Comparison of ENCODE assay signal across 18 mouse cellular contexts in genomic region chr3:19810034-19810433, GRCm38 (mm10).
A peak's percentile ranks its signal among the peaks of the same experiment; 100 is the strongest.
DNase-seq lines count a peak whose midpoint lies in the region; ATAC-seq and TF ChIP-seq lines count a peak whose summit lies in the region.
"Had no signal": no experiment of that assay in that cellular context is flagged by ENCODE, and none has a peak within 500 bp of the region (broad histone marks: within the 10 kb centered on the region; RNA-seq: fewer than 3 reads in every experiment).

No protein-coding gene starts in this region.

- H3K27ac ChIP-seq in kidney, adult 2 months (ENCODE audit: insufficient read depth, low read depth, low read length), result no peak overlapping the region
- H3K27ac ChIP-seq: forebrain, embryonic 13.5 days; heart, adult 2 months; heart, embryonic 15.5 days; hindbrain, embryonic 10.5 days; hindbrain, embryonic 14.5 days had no signal

- H3K27me3 ChIP-seq in kidney, adult 2 months (replicated peaks; ENCODE audit: control insufficient read depth, insufficient read depth, low read length), result no peaks in the 10 kb centered on the region
- H3K27me3 ChIP-seq: forebrain, embryonic 13.5 days; heart, embryonic 15.5 days had no signal

- TF ChIP-seq POLR2A in kidney, adult 2 months (IDR thresholded peaks at IDR 0.05; ENCODE audit: low read depth, low read length), result no peak

- WGBS in kidney, adult 2 months, result 64% methylated on average over 3 of the region's 3 CpGs

- TF ChIP-seq CTCF in kidney, adult 2 months (conservative IDR thresholded peaks at IDR 0.05; ENCODE audit: insufficient read depth, insufficient read length, low read depth, low read length), result no peak

- no peak for ATAC-seq in megakaryocyte progenitor cell, adult 5-6 weeks (replicated peaks; ENCODE audit: poor library complexity)
- ATAC-seq: forebrain, embryonic 13.5 days; forebrain, postnatal 0 days had no signal

- no peak overlapping the region for H3K4me3 ChIP-seq in kidney, adult 2 months (ENCODE audit: insufficient read depth, low read depth, low read length)
- H3K4me3 ChIP-seq: forebrain, embryonic 13.5 days; heart, adult 2 months; heart, embryonic 15.5 days; hindbrain, embryonic 10.5 days had no signal

- peak; percentile 17 for DNase-seq in adrenal gland, adult 2 months
- no peak for DNase-seq in adrenal gland, adult 8-10 months
- DNase-seq in kidney, postnatal 10 days, result peak; percentile 30
- no peak for DNase-seq in kidney, adult 2 months
- peak; percentile 13 for DNase-seq in 3T3-L1 (ENCODE audit: low read depth, low spot score)
- DNase-seq in retina, embryonic 14.5 days (ENCODE audit: low spot score), result peak; percentile 7
- DNase-seq: cerebellum, adult 11 months; cerebellum, adult 8-10 months; cerebellum, postnatal 14 days; forebrain, postnatal 0 days; gastrocnemius, postnatal 14 days; heart, adult 2 months; heart, postnatal 14 days had no signal

- H3K36me3 ChIP-seq in kidney, adult 2 months (ENCODE audit: control insufficient read depth, insufficient read depth, low read length), result no peaks in the 10 kb centered on the region
- H3K36me3 ChIP-seq: heart, embryonic 15.5 days; hindbrain, embryonic 10.5 days had no signal

- no peaks in the 10 kb centered on the region for H3K4me1 ChIP-seq in kidney, adult 2 months (ENCODE audit: control insufficient read depth, insufficient read depth, low read length)
- H3K4me1 ChIP-seq: forebrain, embryonic 13.5 days; heart, embryonic 15.5 days; hindbrain, embryonic 10.5 days had no signal

Comparison
In these comparisons a context has a peak if more than half of its experiments do, and no peak if none do; other contexts are left out.
1. DNase-seq: peak in adrenal gland, adult 2 months (single experiment), kidney, postnatal 10 days (single experiment), 3T3-L1 (single experiment) and retina, embryonic 14.5 days (single experiment); none in adrenal gland, adult 8-10 months (single experiment) and kidney, adult 2 months (single experiment).